Mouse (Mus musculus) small intestine, adult 2 months (tissue): ENCODE results near the gene Cited2.

Experiments used
- CTCF ChIP-seq: fragments of 200-500 bp; IDR thresholded peaks from 2 replicates; pipeline ENCODE4 v1.5.1; 2012; ENCODE audit warnings: low read depth, mild to moderate bottlenecking, control low read depth, inconsistent platforms, low read length, moderate library complexity, mixed read lengths; ENCODE audit not compliant: insufficient replicate concordance, insufficient read length; ENCODE audit errors: extremely low read depth
- POLR2A ChIP-seq: fragments of 200-500 bp; IDR thresholded peaks from 2 replicates; pipeline ENCODE4 v1.6.1; 2012; ENCODE audit warnings: low read depth, mild to moderate bottlenecking, control low read depth, inconsistent platforms, low read length, moderate library complexity

DNA sequence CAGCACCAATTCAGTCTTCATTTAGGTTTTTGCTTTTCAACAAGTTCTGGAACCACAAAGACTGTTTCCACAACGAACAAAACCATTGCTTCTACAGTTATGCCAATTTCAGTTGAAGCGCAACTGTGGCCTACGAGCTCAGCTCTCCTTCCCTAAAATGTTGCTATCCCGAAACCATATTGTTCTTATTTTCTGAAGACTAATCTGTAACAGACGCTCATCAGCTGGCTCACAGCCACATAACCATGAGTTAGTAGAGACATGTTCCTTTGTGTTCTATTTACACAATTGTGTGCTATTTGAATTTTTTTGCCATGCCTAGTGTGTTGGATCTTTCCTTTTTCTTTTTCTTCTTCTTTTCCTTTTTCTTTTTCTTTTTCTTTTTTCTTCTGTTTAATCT lies 46.8 kb downstream of the Cited2 start:
- TF ChIP-seq POLR2A (no peak), CTCF (no peak)
